Mouse (Mus musculus): ENCODE measurements around the gene Lrmp.

Lrmp gene

DNA sequence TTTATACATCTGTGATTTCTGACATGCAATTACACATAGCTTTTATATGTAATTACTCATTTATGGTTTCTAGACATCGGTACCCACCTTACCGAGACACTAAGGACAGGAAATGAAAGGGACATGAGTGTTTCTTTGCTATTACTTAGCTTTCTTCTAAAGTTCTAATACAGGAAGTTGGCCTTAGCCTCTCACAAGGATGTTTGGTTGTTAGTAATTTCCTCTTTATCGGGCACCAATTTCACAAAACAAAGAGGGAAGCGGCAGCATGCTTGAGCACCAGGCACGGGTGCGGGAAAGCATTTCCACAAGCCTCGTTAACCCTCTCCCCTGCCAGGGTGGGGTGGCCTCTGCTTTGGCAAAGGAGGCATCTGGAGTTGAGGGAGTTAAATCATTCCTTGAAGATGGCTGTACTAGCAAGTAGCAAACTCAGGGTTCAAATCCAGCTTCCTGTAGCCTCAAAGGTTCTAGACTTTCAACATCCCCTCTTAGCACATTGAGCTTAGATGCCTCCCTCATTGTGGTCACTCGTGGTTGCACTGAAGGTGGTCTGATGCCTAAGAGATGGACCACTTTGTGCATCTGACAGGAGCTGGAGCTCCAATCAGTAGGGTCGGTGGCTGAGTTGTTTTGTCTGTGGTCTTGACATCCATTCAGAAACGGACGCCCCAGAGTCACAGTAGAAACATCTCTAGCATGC, 24.5 kb downstream of the Lrmp start:
- DNase-seq: no peak

DNA sequence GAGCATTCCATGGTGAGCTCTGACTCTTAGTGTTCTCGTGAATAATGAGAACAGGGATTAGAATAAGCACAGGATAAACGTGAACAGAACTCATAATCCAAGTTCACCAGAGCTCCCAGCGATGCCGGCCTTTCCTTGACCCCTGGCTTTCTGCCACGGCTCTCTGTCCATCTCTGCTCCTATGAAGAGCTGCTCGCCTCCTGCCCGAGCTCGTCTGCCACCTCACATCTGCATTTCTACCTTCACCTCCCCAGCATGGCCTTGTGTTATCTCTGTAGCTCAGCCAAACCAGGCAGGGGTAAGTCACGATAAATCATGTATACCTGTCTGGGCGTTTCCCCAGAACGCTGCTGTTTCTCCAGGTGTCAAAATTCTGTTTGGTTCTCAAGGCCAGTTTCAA, 25.3 kb downstream of the Lrmp start:
- DNase-seq: no peak

DNA sequence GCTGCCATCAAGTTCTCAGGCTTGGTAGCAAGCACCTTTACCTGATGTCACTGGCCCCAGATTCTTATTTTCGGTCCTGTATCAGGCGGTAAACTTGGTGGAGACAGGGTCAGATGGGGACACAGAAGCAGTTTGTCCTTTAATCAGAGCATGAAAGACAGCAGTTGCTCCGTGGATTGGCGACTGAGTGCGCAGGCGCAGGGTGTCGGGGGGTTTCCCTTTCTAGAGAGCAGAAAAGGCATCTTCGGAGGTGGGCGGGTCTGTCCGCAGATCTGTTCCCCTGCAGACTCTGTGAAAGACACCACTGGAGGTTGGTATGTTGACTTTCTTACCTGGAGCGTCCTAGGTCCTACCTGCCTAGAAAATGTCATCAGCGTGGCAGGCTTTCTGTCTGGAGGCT, 26.4 kb downstream of the Lrmp start:
- DNase-seq: no peak

DNA sequence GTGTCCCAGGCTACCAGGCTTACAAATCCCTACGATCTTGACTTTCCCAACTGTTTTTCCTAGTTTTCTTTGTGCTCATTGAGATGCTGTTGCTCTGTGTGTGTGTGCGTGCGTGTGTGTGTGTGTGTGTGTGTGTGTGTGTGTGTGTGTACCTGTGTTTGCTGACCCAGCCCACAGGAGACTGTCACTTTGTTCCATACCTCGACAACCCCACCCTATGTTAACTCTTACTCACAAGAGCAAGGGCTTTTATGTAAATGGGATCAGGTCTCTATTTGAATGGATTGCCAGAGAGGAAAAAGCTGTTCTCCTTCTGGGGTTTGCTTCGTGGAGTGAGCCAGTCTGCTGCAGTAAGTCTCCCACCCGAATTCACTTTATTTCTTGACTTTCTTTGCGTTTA, 29.7 kb downstream of the Lrmp start:
- DNase-seq: no peak

DNA sequence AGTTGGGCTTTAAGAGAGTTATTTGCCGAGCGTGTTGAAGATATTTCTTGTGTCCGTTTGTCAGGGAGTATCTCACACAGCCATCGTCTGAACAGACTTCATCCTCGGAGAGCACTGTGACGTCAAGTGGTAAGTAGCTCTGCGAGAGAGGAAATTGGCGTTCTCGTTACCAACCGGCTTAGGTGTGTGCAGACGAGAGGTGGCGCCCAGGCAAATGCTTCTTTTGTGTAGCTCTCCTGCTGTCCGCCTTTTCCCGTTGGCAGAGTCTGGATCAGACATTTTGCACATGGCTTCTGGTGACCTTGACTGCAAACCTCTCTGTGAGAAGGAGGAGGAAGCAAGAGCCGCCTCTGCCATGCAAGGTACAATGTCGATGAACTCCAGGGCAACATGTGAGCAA, 32.3 kb downstream of the Lrmp start:
- no peak for DNase-seq

DNA sequence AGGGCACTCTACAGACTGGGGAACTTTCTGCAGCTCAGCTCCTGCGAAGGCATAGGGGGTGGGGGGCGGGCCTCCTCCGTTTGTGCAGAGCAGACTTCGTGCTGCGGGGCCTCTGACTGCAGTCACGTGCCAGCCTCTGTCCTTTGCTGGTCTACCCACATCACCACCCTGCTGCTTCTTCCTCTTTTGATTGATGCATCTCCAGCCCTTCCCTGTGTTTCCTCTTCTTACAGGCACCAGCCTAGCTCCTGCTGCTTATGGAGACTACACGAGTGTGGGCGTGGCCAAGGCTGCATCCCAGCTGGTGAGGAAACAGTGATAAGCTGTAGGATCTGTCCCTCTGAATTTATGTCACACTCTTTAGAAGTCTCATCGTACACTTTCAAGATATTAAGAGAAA, 33.6 kb downstream of the Lrmp start:
- no peak for DNase-seq

DNA sequence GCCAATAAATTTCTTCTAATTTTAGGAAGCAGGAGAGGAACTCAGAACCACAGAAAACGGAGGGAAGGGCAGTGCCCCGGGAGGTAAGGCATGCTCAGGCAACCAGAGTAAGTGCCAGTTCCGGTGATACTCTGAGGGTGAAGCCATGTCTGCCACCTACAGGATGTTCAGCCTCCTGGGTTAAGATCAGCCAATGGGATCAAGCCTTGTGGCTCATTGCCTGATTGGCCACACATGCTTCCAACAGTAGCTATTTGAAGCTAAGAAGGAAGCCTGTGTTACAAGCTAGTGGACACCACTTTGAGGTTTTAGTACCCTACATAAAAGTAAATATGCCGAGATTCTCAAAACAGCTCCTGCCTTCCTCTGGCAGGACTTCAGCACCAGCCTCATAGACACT, 43.2 kb downstream of the Lrmp start:
- no peak for DNase-seq

DNA sequence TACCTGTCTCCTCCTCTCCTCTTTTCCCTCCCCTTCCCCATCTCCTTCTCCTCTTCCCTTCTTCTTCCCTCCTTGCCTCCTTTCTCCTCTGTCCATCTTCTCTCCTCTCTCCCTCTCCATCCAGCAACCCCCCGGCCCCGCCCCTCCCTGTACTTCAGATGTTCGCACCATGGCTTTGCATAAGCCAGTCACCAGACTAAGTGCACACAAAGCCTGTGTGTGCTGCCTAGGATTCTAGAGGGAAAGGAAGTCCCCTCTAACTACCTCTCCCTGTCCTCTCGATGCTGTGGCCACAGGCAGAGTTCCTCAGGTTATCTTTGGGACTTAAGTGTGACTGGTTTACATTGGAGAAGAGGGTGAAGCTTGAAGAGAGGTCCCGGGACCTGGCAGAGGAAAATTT, 45.1 kb downstream of the Lrmp start:
- no peak for DNase-seq

DNA sequence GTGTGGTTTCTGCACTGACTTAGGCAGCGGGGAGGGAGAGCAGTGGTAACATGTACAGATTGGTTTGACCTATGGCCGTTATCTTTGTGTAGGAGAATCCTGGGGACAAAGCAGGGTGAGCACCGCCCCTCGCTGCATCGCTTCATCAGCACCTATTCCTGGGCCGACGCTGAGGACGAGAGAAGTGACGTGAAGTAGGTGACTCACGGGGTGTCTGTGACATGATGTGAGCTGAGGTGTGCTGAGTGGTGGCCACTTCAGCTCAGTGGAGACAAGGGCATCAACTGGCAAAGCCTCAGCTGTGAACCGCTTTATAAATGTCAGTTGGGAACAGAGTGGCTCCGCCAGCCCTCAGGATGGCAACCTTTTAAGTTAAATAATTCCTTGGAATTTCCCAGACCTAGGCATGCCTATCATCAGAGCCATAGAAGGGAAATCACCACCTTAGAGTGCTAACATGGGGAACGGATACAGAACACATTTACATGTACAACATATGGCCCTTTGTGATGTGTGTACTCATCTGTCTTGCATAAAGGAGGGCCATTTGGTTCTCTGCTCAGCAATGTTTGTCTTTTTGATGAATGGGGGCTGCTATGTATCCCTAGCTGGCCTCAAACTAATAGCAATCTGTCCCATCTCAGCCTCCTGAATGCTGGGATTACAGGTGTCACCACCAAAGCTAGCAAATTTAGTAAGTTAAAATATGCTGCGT, 56.6 kb downstream of the Lrmp start:
- DNase-seq: no peak

DNA sequence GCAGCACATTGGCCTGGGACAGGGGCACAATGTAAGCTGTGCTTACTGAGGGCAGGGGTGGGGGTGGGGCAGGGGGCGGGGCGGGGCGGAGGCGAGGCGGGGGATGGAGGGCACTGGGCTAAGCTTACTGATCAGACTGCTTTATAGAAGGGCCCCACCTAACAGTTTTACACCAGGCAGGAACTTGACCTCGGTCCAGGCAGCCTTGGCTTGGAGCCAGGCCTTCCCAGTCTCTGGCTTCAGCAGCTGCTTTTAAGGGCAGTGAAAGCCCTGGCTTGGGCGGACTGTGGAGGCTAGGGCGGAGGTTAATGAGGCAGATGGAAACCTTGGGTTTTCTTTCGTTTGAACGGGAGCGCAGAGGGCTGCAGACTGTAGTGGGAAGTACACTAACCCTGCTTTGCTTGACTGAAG, 58.3 kb downstream of the Lrmp start:
- DNase-seq: peak; percentile 90 to 92

DNA sequence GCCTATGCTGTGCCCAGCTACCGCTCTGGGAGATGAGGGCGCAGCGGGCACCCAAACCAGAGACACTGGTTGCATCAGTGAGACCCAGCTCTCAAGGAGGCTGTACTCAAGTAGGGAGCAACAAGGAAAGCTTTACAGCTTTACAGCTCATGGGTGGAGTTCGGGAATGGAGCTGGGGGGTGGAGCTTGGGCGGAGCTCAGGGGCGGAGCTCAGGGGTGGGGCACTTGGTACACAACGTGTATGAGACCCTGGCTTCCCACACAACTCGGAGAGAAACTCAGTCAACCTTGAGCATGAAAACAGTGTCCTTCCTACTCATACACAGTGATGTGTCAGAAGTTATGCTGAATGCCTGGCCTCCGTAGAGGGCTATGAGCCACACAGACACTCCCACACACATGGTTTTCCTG, 60.1 kb downstream of the Lrmp start:
- DNase-seq: no peak

DNA sequence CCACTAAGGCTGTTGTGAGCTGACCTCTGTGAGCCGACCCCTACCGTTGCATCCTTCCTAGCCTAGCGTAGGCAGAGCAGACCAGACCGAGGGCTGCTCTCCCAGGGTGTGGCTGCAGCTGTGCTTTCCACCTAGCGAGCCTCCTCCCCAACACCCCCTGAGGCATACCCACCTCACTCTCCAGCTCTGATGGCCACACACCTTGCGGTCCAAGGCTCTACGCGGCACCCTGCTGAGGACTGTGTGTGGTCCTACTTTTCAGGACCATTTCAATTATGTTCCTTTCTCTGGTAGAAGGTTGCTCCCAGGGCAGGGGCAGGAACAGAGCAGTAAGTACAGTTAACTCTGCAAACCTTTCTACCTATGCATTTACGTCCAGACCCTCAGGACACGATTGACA, 61.0 kb downstream of the Lrmp start:
- no peak for DNase-seq

DNA sequence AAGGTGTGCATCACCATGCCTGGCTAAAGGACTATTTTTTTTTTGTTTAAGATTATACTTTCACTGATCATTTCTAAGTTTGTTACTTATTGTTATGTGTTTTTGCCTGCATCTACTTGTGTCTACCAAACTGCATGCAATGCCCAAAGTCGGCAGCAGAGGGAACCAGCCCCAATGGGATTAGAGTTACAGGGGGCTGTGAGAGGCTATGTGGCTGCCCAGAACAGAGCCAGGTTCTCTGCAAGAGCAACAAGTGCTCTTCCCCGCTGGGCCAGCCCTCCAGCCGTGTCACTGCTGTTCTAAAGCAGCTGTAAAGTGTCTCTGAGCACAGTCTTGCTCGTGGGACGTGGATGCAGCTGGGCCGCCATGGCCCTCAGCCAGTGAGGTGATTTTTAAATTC, 64.2 kb downstream of the Lrmp start:
- DNase-seq: peak in 1 of 2 experiments; percentile 62

DNA sequence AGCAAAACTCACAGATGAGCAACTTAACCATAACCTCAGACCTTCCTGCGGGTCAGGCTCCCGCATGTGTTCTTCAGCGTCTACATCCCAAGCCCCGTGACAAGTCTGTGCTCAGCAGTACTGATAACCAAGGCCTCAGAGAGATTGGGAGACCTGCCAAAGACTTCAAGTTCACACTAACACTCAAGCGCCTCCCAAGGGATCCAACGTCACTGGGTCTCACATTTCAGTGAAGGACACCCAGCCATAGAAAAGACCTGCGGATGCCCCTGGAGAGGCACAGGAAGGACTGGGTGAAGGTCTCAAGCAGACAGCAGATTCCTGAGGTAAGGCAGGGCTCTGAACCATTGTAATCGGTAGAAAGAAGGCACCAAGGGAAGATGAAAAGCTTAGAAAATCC, 66.6 kb downstream of the Lrmp start:
- no peak for DNase-seq

DNA sequence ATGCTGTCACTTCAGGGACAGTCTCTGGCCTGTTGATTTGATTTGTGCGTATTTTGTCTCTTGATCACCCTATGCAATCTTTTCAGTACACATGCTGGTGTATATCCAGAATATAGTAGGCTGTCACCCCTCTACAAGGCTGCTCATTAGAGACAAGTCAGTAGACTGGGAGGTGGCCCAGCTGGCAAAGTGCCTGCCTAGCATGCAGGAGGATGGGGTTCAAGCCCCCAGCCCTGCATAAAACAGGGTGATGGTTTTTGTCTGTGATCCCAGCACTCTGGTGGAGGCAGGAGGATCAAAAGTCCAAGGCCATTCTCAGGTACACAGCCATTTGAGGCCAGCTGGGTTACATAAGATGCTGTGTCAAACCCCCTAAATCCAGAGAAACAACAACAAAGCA, 70.6 kb downstream of the Lrmp start:
- no peak for DNase-seq

DNA sequence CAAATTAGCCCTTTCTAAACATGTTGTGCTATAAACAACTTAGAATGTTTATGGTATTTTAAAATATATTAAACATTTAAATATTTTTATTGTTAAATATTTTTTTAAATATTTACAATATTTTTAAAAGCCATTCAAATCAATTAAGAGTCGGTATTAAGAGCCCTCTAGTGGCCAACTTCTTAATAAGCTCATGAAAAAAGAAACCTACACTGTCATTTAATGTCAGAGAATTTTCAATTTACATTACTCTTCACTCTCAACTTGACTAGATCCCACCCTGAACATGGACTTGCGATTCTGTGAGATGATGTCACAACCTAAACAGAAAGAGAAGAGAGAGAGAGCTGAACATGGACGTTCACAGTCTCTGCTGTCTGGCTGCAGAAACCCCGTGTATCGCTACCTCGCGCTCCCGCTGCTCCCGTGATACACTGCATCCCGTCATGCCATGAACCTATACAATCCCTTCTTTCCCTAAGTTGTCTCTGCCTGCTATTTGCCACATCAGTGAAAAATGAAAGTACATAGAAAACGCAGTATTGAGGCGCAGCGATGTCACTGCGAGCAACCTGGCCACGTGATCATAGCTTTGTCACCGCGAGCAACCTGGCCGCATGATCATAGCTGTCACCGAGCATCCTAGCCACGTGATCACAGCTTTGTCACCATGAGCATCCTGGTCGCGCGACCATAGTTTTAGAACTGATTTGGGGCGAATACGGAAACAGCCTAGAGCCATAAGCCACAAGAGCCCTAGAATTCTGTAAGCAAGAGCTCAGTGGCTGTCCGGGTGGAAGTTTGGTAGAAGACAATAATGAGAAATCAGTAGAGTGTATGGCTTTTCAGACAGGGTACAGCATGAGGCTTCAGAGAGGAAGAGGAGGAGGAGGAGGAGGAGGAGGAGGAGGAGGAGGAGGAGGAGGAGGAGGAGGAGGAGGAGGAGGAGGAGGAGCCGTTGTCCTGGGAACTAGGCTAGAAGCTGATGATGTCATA, 71.9 kb downstream of the Lrmp start:
- no peak for DNase-seq

DNA sequence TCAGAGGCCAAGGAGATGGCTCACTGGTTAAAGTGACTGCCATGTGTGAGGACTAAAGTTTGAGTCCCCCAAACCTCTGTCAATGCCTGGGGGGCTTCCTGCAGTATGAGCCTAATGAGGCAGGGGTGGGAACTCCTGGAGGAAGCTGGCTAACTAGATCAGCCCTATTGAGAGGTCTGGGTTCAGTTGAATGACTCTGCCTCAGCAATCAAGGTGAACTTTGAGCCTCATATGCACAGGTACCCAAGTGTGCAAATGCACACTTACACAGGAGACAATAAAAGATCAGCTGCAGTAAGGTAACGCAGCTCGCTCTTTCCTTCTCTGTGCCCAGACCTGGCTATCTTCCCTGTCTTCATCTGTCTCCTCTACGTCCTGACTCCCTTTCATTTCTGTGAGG, 77.6 kb downstream of the Lrmp start:
- no peak for DNase-seq

DNA sequence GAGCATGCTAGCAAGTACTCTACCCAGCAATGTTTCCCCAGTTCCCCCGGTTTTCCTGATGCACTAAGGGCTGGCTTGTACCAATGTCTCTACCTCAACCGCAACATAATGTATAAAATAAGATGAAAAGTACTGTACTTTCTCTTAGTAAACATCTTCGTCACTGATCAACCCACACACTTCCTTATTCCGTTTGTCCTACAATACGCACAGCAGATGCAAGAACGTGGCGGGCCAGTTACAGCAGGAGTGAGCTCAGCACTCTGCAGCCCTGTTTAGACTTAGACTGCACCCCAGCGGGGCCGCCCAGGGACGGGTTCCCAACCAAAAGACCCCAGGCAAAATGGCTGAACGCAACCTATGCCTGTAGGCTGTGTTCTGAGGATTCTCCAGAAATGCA, 78.0 kb downstream of the Lrmp start:
- DNase-seq: no peak

DNA sequence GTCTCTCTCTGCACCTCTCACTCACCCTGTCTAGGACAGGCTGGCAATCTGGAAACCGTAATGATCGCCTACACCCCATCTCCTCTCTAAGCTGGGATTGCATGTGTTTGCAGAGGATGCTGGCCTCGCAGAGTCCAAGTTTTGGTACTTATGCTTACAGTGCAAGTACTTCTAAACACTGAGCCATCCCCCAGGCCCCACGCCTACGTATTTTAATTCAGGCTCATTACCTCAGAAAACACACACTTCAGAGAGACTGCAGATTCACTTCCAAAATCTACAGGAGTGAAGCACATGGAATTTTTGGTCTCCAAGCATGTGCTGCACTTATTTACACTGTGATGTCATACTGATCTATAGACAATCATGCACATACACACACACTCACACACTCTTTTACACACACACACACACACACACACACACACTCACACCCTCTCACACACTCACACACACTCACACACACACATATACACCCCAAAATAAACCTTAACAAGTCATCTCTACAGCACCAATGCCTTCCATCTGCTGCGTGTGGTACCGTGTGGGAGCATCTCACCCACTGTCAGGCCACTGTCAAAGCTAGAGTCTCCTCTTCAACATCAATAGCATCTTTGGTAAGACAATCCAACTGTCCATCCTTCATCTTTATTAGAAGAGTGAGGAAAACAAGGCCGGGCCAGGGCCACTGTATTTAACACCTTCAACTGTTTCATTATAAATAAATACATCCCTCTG, 82.7 kb downstream of the Lrmp start:
- DNase-seq: no peak

DNA sequence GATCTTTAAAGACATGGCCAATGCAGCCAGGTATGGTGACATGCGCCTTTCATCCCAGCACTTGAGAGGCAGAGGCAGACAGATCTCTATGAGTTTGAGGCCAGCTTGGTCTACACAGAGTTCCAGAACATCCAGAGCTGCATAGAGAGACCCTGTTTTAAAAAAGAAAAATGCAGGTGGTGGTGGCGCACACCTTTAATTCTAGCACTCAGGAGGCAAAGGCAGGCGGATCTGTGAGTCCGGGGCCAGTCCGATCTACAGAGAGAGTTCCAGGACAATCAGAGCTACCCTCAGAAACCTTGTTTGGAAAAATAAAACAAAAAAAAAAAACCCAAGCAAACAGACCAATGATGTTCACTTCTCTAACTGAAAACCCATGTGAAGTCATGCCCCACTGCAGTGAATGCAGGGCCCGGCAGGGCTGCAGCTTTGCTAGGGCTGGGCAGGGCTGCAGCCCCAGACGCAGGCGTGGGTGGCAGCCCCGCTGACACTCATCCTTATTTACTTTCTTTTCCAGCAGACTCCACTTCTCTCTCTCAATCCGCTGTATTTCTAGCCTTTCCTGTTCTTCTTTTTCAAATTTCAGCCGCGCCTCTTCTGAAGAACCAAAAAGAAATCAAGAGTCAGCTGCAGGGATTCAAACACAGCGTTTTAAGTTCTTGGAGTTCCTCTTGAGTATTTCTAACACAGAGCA, 87.1 kb downstream of the Lrmp start:
- no peak for DNase-seq

DNA sequence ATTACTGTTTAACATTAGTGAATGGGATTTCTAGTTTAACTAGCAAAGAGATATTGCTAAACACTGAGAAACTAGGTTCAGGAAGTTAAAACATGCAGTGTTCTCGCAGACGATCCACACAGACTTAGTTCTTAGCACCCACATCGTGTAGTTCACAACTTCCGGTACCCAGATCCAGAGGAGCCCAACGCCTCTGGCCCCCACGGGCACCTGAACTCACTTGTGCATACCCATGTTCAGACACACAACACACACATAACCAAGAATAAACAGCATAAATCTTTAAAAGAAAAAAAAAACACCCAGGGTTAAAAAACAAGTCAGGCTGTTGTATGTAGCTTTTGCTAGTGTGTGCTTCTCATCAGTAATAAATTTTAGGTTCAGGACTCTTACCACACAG, 89.0 kb downstream of the Lrmp start:
- no peak for DNase-seq

DNA sequence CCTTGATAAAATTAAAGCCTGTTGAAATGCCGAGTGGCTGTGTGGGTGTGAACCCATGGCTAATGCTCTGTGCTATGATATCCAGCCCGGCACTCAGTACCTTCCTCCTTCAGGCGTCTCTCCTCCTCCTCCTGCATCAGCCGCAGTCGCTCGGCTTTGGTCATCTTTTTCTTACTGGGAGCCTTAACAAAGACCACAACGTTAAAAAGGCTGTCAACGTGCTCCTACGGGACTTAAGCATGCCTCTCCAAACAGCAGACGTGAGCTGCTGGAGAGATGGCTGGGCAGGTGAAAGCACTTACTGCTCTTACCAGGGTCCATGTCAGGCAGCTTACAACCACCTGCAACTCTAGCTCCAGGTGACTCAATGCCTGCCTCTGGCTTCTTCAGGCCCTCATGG, 89.7 kb downstream of the Lrmp start:
- no peak for DNase-seq
